Mouse (Mus musculus) midbrain, embryonic 12.5 days (tissue): ENCODE measurements around the gene Acsl5. TPM values are rescaled to one million over a fixed set of nuclear protein-coding genes. Genes with fewer than 3 reads are reported as not detected.

Experiments used
- ATAC-seq: fragments of 200-750 bp; cut with Nextera tagmentation; 2 replicates; pipeline ENCODE4 v1.8.0; 2017; ENCODE audit warnings: low read depth, moderate TSS enrichment, moderate library complexity; ENCODE audit not compliant: low FRiP score
- H3K27ac ChIP-seq: fragments of 300-500 bp; sonication (generic); replicated peaks from 2 replicates; pipeline ENCODE4 v1.5.1; 2016; ENCODE audit warnings: mild to moderate bottlenecking
- H3K27me3 ChIP-seq: fragments of 300-500 bp; sonication (generic); 2 replicates; pipeline ENCODE4 v1.6.1; 2016; ENCODE audit warnings: mild to moderate bottlenecking
- H3K36me3 ChIP-seq: fragments of 300-500 bp; sonication (generic); 2 replicates; pipeline ENCODE4 v1.6.1; 2016
- H3K4me1 ChIP-seq: fragments of 300-500 bp; sonication (generic); 2 replicates; pipeline ENCODE4 v1.6.1; 2016
- H3K4me2 ChIP-seq: fragments of 300-500 bp; sonication (generic); replicated peaks from 2 replicates; pipeline ENCODE4 v1.6.1; 2016; ENCODE audit warnings: mild to moderate bottlenecking, moderate library complexity
- H3K4me3 ChIP-seq: fragments of 300-500 bp; sonication (generic); 2 replicates; pipeline ENCODE4 v1.5.1; 2016; ENCODE audit warnings: mild to moderate bottlenecking
- H3K9ac ChIP-seq: fragments of 300-500 bp; sonication (generic); replicated peaks from 2 replicates; pipeline ENCODE4 v1.6.1; 2016; ENCODE audit warnings: mild to moderate bottlenecking, moderate library complexity
- H3K9me3 ChIP-seq: fragments of 300-500 bp; sonication (generic); 2 replicates; pipeline ENCODE4 v1.6.1; 2016; ENCODE audit warnings: mild to moderate bottlenecking
- WGBS: fragments of 180-500 bp; shearing (Covaris S2); methylation state at CpG from one replicate; pipeline ENCODE4 v1.1.7; 2016; 5-methylcytosine and 5-hydroxymethylcytosine counted together
- polyA plus RNA-seq: library from polyadenylated mRNA; unstranded; fragments of >200 nt; fragmentation: Nextera tagmentation; extraction: Ambion mirVana; gene quantifications from 2 replicates; pipeline ENCODE4 v1.2.1, GENCODE M21; 2016

The Acsl5 gene
- polyA plus RNA-seq, 1 experiment from 2014 or later: 13.9 TPM

GRCm38 (mm10) chr19:55340521-55340920 lies 88.8 kb downstream of the Acsl5 start:
- H3K4me2 ChIP-seq: no peak overlapping the region
- H3K27me3 ChIP-seq: no peaks in the 10 kb centered on the region
- H3K27ac ChIP-seq: no peak overlapping the region
- H3K4me3 ChIP-seq: no peak overlapping the region
- H3K4me1 ChIP-seq: no peaks in the 10 kb centered on the region; the same call in 1 of the 2 replicates
- no peak for ATAC-seq
- no peaks in the 10 kb centered on the region for H3K36me3 ChIP-seq
- H3K9me3 ChIP-seq: no peaks in the 10 kb centered on the region
- WGBS: 87% methylated on average over 6 of the region's 6 CpGs
- H3K9ac ChIP-seq: no peak overlapping the region

DNA sequence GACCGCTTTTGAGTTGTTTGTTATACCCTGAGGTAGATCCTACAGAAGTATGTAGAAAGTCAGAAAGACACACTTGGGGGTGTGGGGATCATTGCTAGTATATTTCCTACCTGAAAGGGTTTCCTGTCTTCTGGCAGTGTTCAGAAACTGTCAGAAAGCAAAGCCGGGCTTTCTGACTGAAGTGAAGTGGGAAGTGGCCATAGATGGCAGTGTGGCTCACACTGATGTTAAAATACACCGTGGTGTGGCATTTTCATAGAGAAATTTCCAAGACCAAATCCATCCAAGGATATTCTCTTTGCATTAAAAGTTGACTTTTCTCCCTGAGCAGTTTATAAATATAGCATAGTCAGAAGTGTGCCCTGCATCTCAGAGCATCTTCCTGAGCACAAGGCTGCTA lies 89.6 kb downstream of the Acsl5 start:
- no peaks in the 10 kb centered on the region for H3K9me3 ChIP-seq
- no peak overlapping the region for H3K4me3 ChIP-seq
- no peaks in the 10 kb centered on the region for H3K27me3 ChIP-seq
- WGBS: 71% methylated on average over 3 of the region's 3 CpGs
- no peaks in the 10 kb centered on the region; the same call in 1 of the 2 replicates for H3K4me1 ChIP-seq
- H3K9ac ChIP-seq: no peak overlapping the region
- no peak for ATAC-seq
- no peaks in the 10 kb centered on the region for H3K36me3 ChIP-seq
- H3K4me2 ChIP-seq: no peak overlapping the region
- H3K27ac ChIP-seq: no peak overlapping the region

- Histone ChIP-seq H3K4me3 (no peak overlapping the region), H3K27me3 (no peaks in the 10 kb centered on the region), H3K27ac (no peak overlapping the region), H3K9ac (no peak overlapping the region), H3K4me2 (no peak overlapping the region), H3K9me3 (no peaks in the 10 kb centered on the region), H3K4me1 (no peaks in the 10 kb centered on the region; the same call in 1 of the 2 replicates), H3K36me3 (no peaks in the 10 kb centered on the region)
- WGBS: 92% methylated on average over 7 of the region's 7 CpGs
- no peak for ATAC-seq
These were observed 90.7 kb downstream of the Acsl5 start for GRCm38 (mm10) chr19:55342423-55342822.

GRCm38 (mm10) chr19:55343274-55343673 lies 91.5 kb downstream of the Acsl5 start:
- no peak overlapping the region for H3K4me3 ChIP-seq
- no peak overlapping the region for H3K27ac ChIP-seq
- H3K4me2 ChIP-seq: no peak overlapping the region
- ATAC-seq: no peak
- H3K36me3 ChIP-seq: no peaks in the 10 kb centered on the region
- H3K4me1 ChIP-seq: no peaks in the 10 kb centered on the region; the same call in 1 of the 2 replicates
- H3K9ac ChIP-seq: no peak overlapping the region
- no peaks in the 10 kb centered on the region for H3K27me3 ChIP-seq
- H3K9me3 ChIP-seq: no peaks in the 10 kb centered on the region
- 94% methylated on average over 9 of the region's 9 CpGs for WGBS

Other genes starting within 250 kb of the Acsl5 start
- 26.2 and 27.1 TPM in 2 replicates for gene Gpam, start 124.7 kb upstream of the Acsl5 start, polyA plus RNA-seq
- 0.31 TPM in 2 replicates for gene Tectb, start 71.2 kb upstream of the Acsl5 start, polyA plus RNA-seq
- not detected in 2 replicates for gene Gucy2g, start 10.7 kb upstream of the Acsl5 start, polyA plus RNA-seq
- gene Zdhhc6, start 64.1 kb downstream of the Acsl5 start, polyA plus RNA-seq: 96.5 and 99.5 TPM in 2 replicates
- 34.1 TPM in 2 replicates for gene Vti1a, start 64.4 kb downstream of the Acsl5 start, polyA plus RNA-seq